Mouse (Mus musculus): ENCODE results near the gene Rasa4. TPM values are rescaled to one million over a fixed set of nuclear protein-coding genes. Genes with fewer than 3 reads are reported as not detected.

Gene Rasa4
- total and polyA plus RNA-seq, 3 experiments: 1.4 to 2.5 TPM; not detected in 1

DNA sequence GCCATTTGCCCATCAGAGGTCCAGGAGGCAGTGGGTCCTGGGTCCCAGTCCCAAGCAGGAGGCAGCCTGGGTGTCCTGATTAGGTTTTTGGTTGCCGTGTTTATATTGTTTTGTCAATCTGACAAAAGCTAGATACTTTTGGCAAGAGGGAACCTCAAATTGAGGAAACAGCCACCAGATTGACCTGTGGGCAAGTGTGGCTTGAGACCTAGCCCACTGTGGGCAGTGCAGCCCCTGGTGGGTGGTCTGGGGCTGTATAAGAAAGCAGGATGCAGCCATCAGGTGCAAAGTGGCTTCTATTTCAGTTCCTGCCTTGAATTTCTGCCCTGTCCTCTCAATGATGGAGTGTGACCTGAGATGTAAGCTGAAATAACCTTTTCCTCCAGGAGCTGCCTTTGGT is 48.4 kb upstream of the Rasa4 start:
- Histone ChIP-seq H3K27me3 (ENCODE audit: control insufficient read depth in 1 of 2, insufficient read depth in 2 of 2, low read length in 2 of 2) (no peaks in the 10 kb centered on the region), H3K79me2 (ENCODE audit: control insufficient read depth, insufficient read depth, low read length, poor library complexity) (no peaks in the 10 kb centered on the region)

DNA sequence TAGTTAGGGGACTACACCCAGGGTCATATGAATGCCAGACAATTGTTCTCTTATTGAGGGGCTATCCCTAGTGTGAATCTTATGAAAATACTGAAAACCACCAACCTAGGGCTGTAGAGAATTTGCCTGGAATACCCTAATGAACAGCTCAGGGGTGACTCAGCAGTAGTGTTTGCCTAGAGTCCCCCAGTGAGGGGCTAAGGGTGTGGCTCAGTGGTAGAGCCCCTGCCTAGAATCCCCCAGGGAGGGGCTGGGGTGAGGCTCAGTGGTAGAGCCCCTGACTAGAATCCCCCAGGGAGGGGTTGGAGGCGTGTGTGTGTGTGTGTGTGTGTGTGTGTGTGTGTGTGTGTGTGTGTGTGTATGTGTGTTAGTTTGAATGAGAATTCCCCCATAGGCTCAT is 47.0 kb upstream of the Rasa4 start:
- H3K4me1 ChIP-seq (ENCODE audit: control insufficient read depth in 1 of 2, insufficient read depth in 2 of 2, low read length in 2 of 2): peaks cover 0 to 3% of the 10 kb centered on the region in 2 experiments; a peak in 2 of 4 replicates
- H3K4me3 ChIP-seq (ENCODE audit: control insufficient read depth in 1 of 2, insufficient read depth in 1 of 2, low read depth in 2 of 2, low read length in 2 of 2): no peak overlapping the region

More for the DNA sequence above, 48.4 kb upstream of the Rasa4 start:
- H3K36me3 ChIP-seq (ENCODE audit: control insufficient read depth in 1 of 2, insufficient read depth in 2 of 2, low read length in 2 of 2): no peaks in the 10 kb centered on the region
- peaks cover 0 to under 1% of the 10 kb centered on the region in 2 experiments; a peak in 2 of 4 replicates for H3K4me1 ChIP-seq (ENCODE audit: control insufficient read depth in 1 of 2, insufficient read depth in 2 of 2, low read length in 2 of 2)
- no peaks in the 10 kb centered on the region for H3K9me3 ChIP-seq (replicated peaks; ENCODE audit: insufficient read depth, low read length)
- H3K27ac ChIP-seq (ENCODE audit: control insufficient read depth, low read depth, low read length): no peak overlapping the region
- no peak overlapping the region for H3K4me3 ChIP-seq (ENCODE audit: control insufficient read depth in 1 of 2, insufficient read depth in 1 of 2, low read depth in 2 of 2, low read length in 2 of 2)
- H3K9ac ChIP-seq (ENCODE audit: control insufficient read depth, low read depth, low read length, poor library complexity, severe bottlenecking): no peak overlapping the region
- DNase-seq (ENCODE audit: low read depth, low spot score): no peak
- TF ChIP-seq POLR2A (IDR thresholded peaks at IDR 0.05; ENCODE audit: control insufficient read depth in 1 of 2, insufficient read depth in 1 of 2, low read depth in 1 of 2, low read length in 2 of 2, poor library complexity in 1 of 2) (no peak), TCF12 (IDR thresholded peaks at IDR 0.05; ENCODE audit: low read depth, low read length) (no peak), MAZ (IDR thresholded peaks at IDR 0.05; ENCODE audit: low read depth, low read length) (no peak), ZKSCAN1 (IDR thresholded peaks at IDR 0.05; ENCODE audit: low read depth, low read length) (no peak), MXI1 (IDR thresholded peaks at IDR 0.05; ENCODE audit: low read depth, low read length) (no peak), RCOR1 (IDR thresholded peaks at IDR 0.05; ENCODE audit: low read depth, low read length) (no peak), NELFE (IDR thresholded peaks at IDR 0.05; ENCODE audit: low read depth, low read length) (no peak), SIN3A (IDR thresholded peaks at IDR 0.05; ENCODE audit: low read length) (no peak), MYB (IDR thresholded peaks at IDR 0.05; ENCODE audit: low read depth, low read length) (no peak), TAL1 (IDR thresholded peaks at IDR 0.05; ENCODE audit: low read length) (no peak), E2F4 (IDR thresholded peaks at IDR 0.05; ENCODE audit: borderline replicate concordance, low read depth, low read length) (no peak), ETS1 (IDR thresholded peaks at IDR 0.05; ENCODE audit: low read depth, low read length) (no peak), EP300 (IDR thresholded peaks at IDR 0.05; ENCODE audit: low read depth in 1 of 2, low read length in 2 of 2) (no peak), UBTF (IDR thresholded peaks at IDR 0.05; ENCODE audit: borderline replicate concordance, insufficient read depth, low read depth, low read length) (no peak), MYC (IDR thresholded peaks at IDR 0.05; ENCODE audit: low read depth, low read length) (no peak)

More for the DNA sequence above, 47.0 kb upstream of the Rasa4 start:
- Histone ChIP-seq H3K9ac (ENCODE audit: control insufficient read depth, low read depth, low read length, poor library complexity, severe bottlenecking) (no peak overlapping the region), H3K36me3 (ENCODE audit: control insufficient read depth in 1 of 2, insufficient read depth in 2 of 2, low read length in 2 of 2) (no peaks in the 10 kb centered on the region), H3K27me3 (ENCODE audit: control insufficient read depth in 1 of 2, insufficient read depth in 2 of 2, low read length in 2 of 2) (no peaks in the 10 kb centered on the region), H3K27ac (ENCODE audit: control insufficient read depth, low read depth, low read length) (no peak overlapping the region), H3K79me2 (ENCODE audit: control insufficient read depth, insufficient read depth, low read length, poor library complexity) (no peaks in the 10 kb centered on the region), H3K9me3 (replicated peaks; ENCODE audit: insufficient read depth, low read length) (no peaks in the 10 kb centered on the region)
- no peak for DNase-seq (ENCODE audit: low read depth, low spot score)
- TF ChIP-seq ELF1 (IDR thresholded peaks at IDR 0.05; ENCODE audit: low read depth, low read length): no peak
- TF ChIP-seq UBTF (IDR thresholded peaks at IDR 0.05; ENCODE audit: borderline replicate concordance, insufficient read depth, low read depth, low read length): no peak
- TF ChIP-seq TBP (IDR thresholded peaks at IDR 0.05; ENCODE audit: low read depth, low read length): no peak
- TF ChIP-seq ZNF384 (IDR thresholded peaks at IDR 0.05; ENCODE audit: low read depth, low read length): no peak
- TF ChIP-seq MAFK (IDR thresholded peaks at IDR 0.05; ENCODE audit: borderline replicate concordance, low read depth, low read length): no peak
- TF ChIP-seq CHD1 (IDR thresholded peaks at IDR 0.05; ENCODE audit: low read depth, low read length): no peak
- TF ChIP-seq POLR2AphosphoS5 (IDR thresholded peaks at IDR 0.05; ENCODE audit: borderline replicate concordance, low read depth, low read length): no peak
- no peak for TF ChIP-seq MAZ (IDR thresholded peaks at IDR 0.05; ENCODE audit: low read depth, low read length)
- no peak for TF ChIP-seq RAD21 (IDR thresholded peaks at IDR 0.05; ENCODE audit: low read depth, low read length)
- no peak for TF ChIP-seq BHLHE40 (IDR thresholded peaks at IDR 0.05; ENCODE audit: borderline replicate concordance, low read depth, low read length)
- TF ChIP-seq NELFE (IDR thresholded peaks at IDR 0.05; ENCODE audit: low read depth, low read length): no peak
- TF ChIP-seq HCFC1 (IDR thresholded peaks at IDR 0.05; ENCODE audit: low read depth, low read length): no peak
- TF ChIP-seq TCF12 (IDR thresholded peaks at IDR 0.05; ENCODE audit: low read depth, low read length): no peak
- TF ChIP-seq SMC3 (IDR thresholded peaks at IDR 0.05; ENCODE audit: low read depth, low read length): no peak
- no peak for TF ChIP-seq MEF2A (IDR thresholded peaks at IDR 0.05; ENCODE audit: extremely low read depth, insufficient replicate concordance, low read depth, low read length, poor library complexity, severe bottlenecking)
